In the genomic region with DNA sequence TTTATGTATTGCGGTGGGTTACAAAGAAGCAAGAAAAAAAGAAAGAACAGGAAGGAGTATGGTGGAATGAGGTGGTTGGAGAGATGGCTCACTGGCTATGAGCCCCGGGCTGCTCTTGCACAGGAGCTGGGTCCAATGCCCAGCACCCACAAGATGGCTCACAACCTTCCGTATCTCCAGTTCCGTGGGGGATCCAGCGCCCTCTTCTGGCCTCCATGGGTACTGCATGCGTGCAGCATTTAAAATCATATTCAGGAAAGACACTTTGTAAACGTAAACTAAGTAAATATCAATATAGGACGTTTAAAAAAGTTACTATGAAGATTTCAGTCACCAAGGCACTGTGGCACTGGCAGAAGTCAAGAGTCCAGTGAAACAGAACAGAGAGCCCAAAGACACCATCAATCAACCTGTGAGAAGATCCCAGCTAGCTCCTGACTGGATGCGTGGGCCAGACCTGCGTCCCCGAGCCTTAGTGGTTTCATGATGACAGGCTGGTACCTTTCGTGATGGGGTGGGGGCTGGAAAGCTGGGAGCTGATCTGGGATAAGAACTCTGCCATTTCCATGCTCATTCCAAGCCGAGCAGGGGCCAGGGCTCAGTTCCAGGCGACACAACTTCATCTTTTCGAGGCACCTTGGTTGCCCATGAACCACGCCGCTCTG, we compare ENCODE assay signal across 8 mouse cellular contexts. TPM values are rescaled to one million over a fixed set of nuclear protein-coding genes. Genes with fewer than 3 reads are reported as not detected.
DNase-seq lines count a peak whose midpoint lies in the region; ATAC-seq and TF ChIP-seq lines count a peak whose summit lies in the region.

No protein-coding gene starts in this region.

- H3K4me1 ChIP-seq in CH12.LX (ENCODE audit: control insufficient read depth in 1 of 2, insufficient read depth in 2 of 2) = peaks cover 4 to 22% of the 10 kb centered on the region in 2 experiments; a peak in 2 of 4 replicates
- peaks cover 16% of the 10 kb centered on the region for H3K4me1 ChIP-seq in heart, embryonic 16.5 days (ENCODE audit: control insufficient read depth, insufficient read depth, low read length)
- peaks cover 23% of the 10 kb centered on the region for H3K4me1 ChIP-seq in limb, embryonic 12.5 days (replicated peaks)
- peaks cover 27% of the 10 kb centered on the region for H3K4me1 ChIP-seq in midbrain, embryonic 13.5 days (replicated peaks)

- peak; percentile 53 for DNase-seq in 3134 (ENCODE audit: extremely low read depth, insufficient read length, low spot score)
- DNase-seq in CH12.LX (ENCODE audit: extremely low read depth) = peak; percentile 72
- DNase-seq in cerebellum, postnatal 25 days = peak; percentile 51 to 72
- DNase-seq in testis, postnatal 10 days (ENCODE audit: low spot score) = peak; percentile 84
- DNase-seq in ovary, postnatal 14 days (ENCODE audit: low spot score) = no peak

- no peak for TF ChIP-seq EP300 in CH12.LX (IDR thresholded peaks at IDR 0.05; ENCODE audit: low read length)

- dilution Hi-C loops in CH12.LX (cut with MboI; ENCODE audit: extremely low pct_ligation_motif_present, extremely low pct_unique_long_range_greater_than_20kb, low sequenced_read_pairs) = no loop called here

- no peaks in the 10 kb centered on the region for H3K27me3 ChIP-seq in CH12.LX (replicated peaks)
- no peaks in the 10 kb centered on the region for H3K27me3 ChIP-seq in heart, embryonic 16.5 days (ENCODE audit: control insufficient read depth, insufficient read depth, low read length)
- H3K27me3 ChIP-seq in limb, embryonic 12.5 days = no peaks in the 10 kb centered on the region
- no peaks in the 10 kb centered on the region for H3K27me3 ChIP-seq in midbrain, embryonic 13.5 days

- in situ Hi-C loops in CH12.LX (cut with MboI; ENCODE audit: low pct_ligation_motif_present, low pct_unique_long_range_greater_than_20kb, low sequenced_read_pairs) = no loop called here

- no peak for TF ChIP-seq POLR2A in CH12.LX (IDR thresholded peaks at IDR 0.05; ENCODE audit: low read depth, low read length)

- peak overlapping the region; percentile 88 to 99 (median 96) for H3K4me3 ChIP-seq in CH12.LX (replicated peaks in 1 of 3; ENCODE audit: low read depth in 2 of 3, low read length in 2 of 3, poor library complexity in 1 of 3)
- peak overlapping the region; percentile 96 for H3K4me3 ChIP-seq in heart, embryonic 16.5 days (ENCODE audit: low read length)
- peak overlapping the region; percentile 73 for H3K4me3 ChIP-seq in limb, embryonic 12.5 days (replicated peaks)
- peak overlapping the region; percentile 82 for H3K4me3 ChIP-seq in midbrain, embryonic 13.5 days (replicated peaks)

- peaks cover 1% of the 10 kb centered on the region for H3K79me2 ChIP-seq in CH12.LX (replicated peaks; ENCODE audit: control insufficient read depth, extremely low read depth, insufficient read depth, poor library complexity, severe bottlenecking)

- H3K27ac ChIP-seq in CH12.LX (ENCODE audit: insufficient read depth, low read depth) = peak overlapping the region; percentile 83
- H3K27ac ChIP-seq in heart, embryonic 16.5 days (ENCODE audit: low read length) = peak overlapping the region; percentile 86
- peak overlapping the region; percentile 45; the same call in 1 of the 2 replicates for H3K27ac ChIP-seq in limb, embryonic 12.5 days
- peak overlapping the region; percentile 48 for H3K27ac ChIP-seq in midbrain, embryonic 13.5 days

- H3K9ac ChIP-seq in CH12.LX (ENCODE audit: insufficient read depth, low read depth) = peak overlapping the region; percentile 80
- peak overlapping the region; percentile 95 for H3K9ac ChIP-seq in heart, embryonic 16.5 days (ENCODE audit: low read length)
- H3K9ac ChIP-seq in limb, embryonic 12.5 days (replicated peaks) = peak overlapping the region; percentile 65
- H3K9ac ChIP-seq in midbrain, embryonic 13.5 days (replicated peaks) = peak overlapping the region; percentile 81

- TF ChIP-seq CTCF in CH12.LX (conservative IDR thresholded peaks at IDR 0.05 in 1 of 2, IDR thresholded peaks at IDR 0.05 in 1 of 2; ENCODE audit: low read depth in 2 of 2, low read length in 2 of 2) = peak; percentile 80 to 99

- H3K9me3 ChIP-seq in CH12.LX (replicated peaks; ENCODE audit: low read length) = no peaks in the 10 kb centered on the region
- no peaks in the 10 kb centered on the region for H3K9me3 ChIP-seq in heart, embryonic 16.5 days (replicated peaks; ENCODE audit: control insufficient read depth, low read length)
- H3K9me3 ChIP-seq in limb, embryonic 12.5 days = no peaks in the 10 kb centered on the region
- no peaks in the 10 kb centered on the region for H3K9me3 ChIP-seq in midbrain, embryonic 13.5 days

- H3K36me3 ChIP-seq in CH12.LX (replicated peaks in 1 of 2; ENCODE audit: control insufficient read depth in 1 of 2, insufficient read depth in 1 of 2, low read length in 1 of 2) = peaks cover 14 to 21% of the 10 kb centered on the region in 2 experiments
- H3K36me3 ChIP-seq in heart, embryonic 16.5 days (ENCODE audit: control insufficient read depth, insufficient read depth) = peaks cover 9% of the 10 kb centered on the region; the same call in 1 of the 2 replicates
- H3K36me3 ChIP-seq in limb, embryonic 12.5 days = 0 out of 2 replicates have a peak, but pooled peaks cover 4% of the 10 kb centered on the region
- H3K36me3 ChIP-seq in midbrain, embryonic 13.5 days = peaks cover 5% of the 10 kb centered on the region

- WGBS in heart, embryonic 16.5 days = 24% methylated on average over 17 of the region's 17 CpGs
- WGBS in limb, embryonic 12.5 days = 30% methylated on average over 17 of the region's 17 CpGs
- WGBS in midbrain, embryonic 13.5 days = 27% methylated on average over 17 of the region's 17 CpGs

- peak; percentile 14 for TF ChIP-seq RAD21 in CH12.LX (IDR thresholded peaks at IDR 0.05; ENCODE audit: low read depth, low read length)

- H3K4me2 ChIP-seq in CH12.LX (ENCODE audit: insufficient read depth, low read depth, poor library complexity, severe bottlenecking) = peak overlapping the region; percentile 52
- peak overlapping the region; percentile 97 for H3K4me2 ChIP-seq in heart, embryonic 16.5 days (ENCODE audit: low read depth, low read length)
- peak overlapping the region; percentile 95 for H3K4me2 ChIP-seq in limb, embryonic 12.5 days
- peak overlapping the region; percentile 76 for H3K4me2 ChIP-seq in midbrain, embryonic 13.5 days (replicated peaks)

- no peak for ATAC-seq in heart, embryonic 16.5 days (replicated peaks; ENCODE audit: extremely low read depth, insufficient read depth, low FRiP score)
- ATAC-seq in limb, embryonic 12.5 days (ENCODE audit: insufficient number of reproducible peaks, insufficient read depth, low FRiP score, low TSS enrichment, low read depth) = no peak; the same call in 1 of the 2 replicates
- ATAC-seq in midbrain, embryonic 13.5 days = peak; percentile 32; the same call in 1 of the 2 replicates

TF ChIP-seq in CH12.LX, 34 proteins besides CTCF, POLR2A, EP300 and RAD21 (continues in another document):
- TF ChIP-seq ZMIZ1 (IDR thresholded peaks at IDR 0.05; ENCODE audit: low read depth, low read length) (no peak), RCOR1 (conservative IDR thresholded peaks at IDR 0.05; ENCODE audit: low read depth, low read length) (no peak), E2F4 (IDR thresholded peaks at IDR 0.05; ENCODE audit: insufficient replicate concordance, low read depth, low read length) (no peak), POLR2AphosphoS2 (IDR thresholded peaks at IDR 0.05; ENCODE audit: low read depth, low read length) (no peak), TCF12 (IDR thresholded peaks at IDR 0.05; ENCODE audit: low read depth, low read length) (no peak), KAT2A (IDR thresholded peaks at IDR 0.05; ENCODE audit: insufficient replicate concordance, low read length) (no peak), ZNF384 (IDR thresholded peaks at IDR 0.05; ENCODE audit: low read depth, low read length) (no peak), ZC3H11A (IDR thresholded peaks at IDR 0.05; ENCODE audit: low read depth, low read length) (no peak), MYC (IDR thresholded peaks at IDR 0.05; ENCODE audit: low read depth, low read length) (0 out of 2 replicates have a peak, but pooled peaks have one; percentile 10), PAX5 (IDR thresholded peaks at IDR 0.05; ENCODE audit: low read length) (no peak), CHD2 (IDR thresholded peaks at IDR 0.05; ENCODE audit: low read length) (no peak), NRF1 (IDR thresholded peaks at IDR 0.05; ENCODE audit: low read depth, low read length) (no peak), JUN (IDR thresholded peaks at IDR 0.05; ENCODE audit: insufficient read depth, low read depth, low read length) (no peak), SMC3 (IDR thresholded peaks at IDR 0.05; ENCODE audit: low read depth, low read length) (peak; percentile 40), TBP (conservative IDR thresholded peaks at IDR 0.05; ENCODE audit: low read depth, low read length) (no peak), USF1 (IDR thresholded peaks at IDR 0.05; ENCODE audit: low read depth, low read length) (no peak), ELF1 (IDR thresholded peaks at IDR 0.05; ENCODE audit: low read depth, low read length) (peak; percentile 71), MAFK (IDR thresholded peaks at IDR 0.05; ENCODE audit: insufficient replicate concordance, low read length) (no peak)

RNA-seq across cellular contexts. Expression of a gene that starts 0.9 kb away (rescaled TPM):
- total RNA-seq in CH12.LX (2012; rRNA removed) = 24.9 and 25.5 TPM in 2 replicates
- total RNA-seq in CH12.LX (2014; rRNA removed) = 19.3 and 20.0 TPM in 2 replicates
- polyA plus RNA-seq in CH12.LX (2012; ENCODE audit: insufficient read length, low read depth) = 19.6 and 24.0 TPM in 2 replicates
- 21.3 and 24.2 TPM in 2 replicates for polyA plus RNA-seq in heart, embryonic 16.5 days (2015; fragmentation: Nextera tagmentation; extraction: Ambion mirVana)
- polyA plus RNA-seq in limb, embryonic 12.5 days (2016; fragmentation: Nextera tagmentation; extraction: Ambion mirVana) = 13.9 and 18.5 TPM in 2 replicates
- 25.4 and 30.6 TPM in 2 replicates for polyA plus RNA-seq in midbrain, embryonic 13.5 days (2015; fragmentation: Nextera tagmentation; extraction: Ambion mirVana)

RNA-seq across cellular contexts. Expression of a gene that starts 4.7 kb away (rescaled TPM):
- 63.2 and 78.0 TPM in 2 replicates for total RNA-seq in CH12.LX (2012; rRNA removed)
- 33.5 and 37.2 TPM in 2 replicates for total RNA-seq in CH12.LX (2014; rRNA removed)
- polyA plus RNA-seq in CH12.LX (2012; ENCODE audit: insufficient read length, low read depth) = 130 and 166 TPM in 2 replicates
- polyA plus RNA-seq in heart, embryonic 16.5 days (2015; fragmentation: Nextera tagmentation; extraction: Ambion mirVana) = 72.6 and 78.1 TPM in 2 replicates
- polyA plus RNA-seq in limb, embryonic 12.5 days (2016; fragmentation: Nextera tagmentation; extraction: Ambion mirVana) = 117 and 127 TPM in 2 replicates
- 82.3 and 85.8 TPM in 2 replicates for polyA plus RNA-seq in midbrain, embryonic 13.5 days (2015; fragmentation: Nextera tagmentation; extraction: Ambion mirVana)

RNA-seq across cellular contexts. Expression of a gene that starts 15.6 kb away (rescaled TPM):
- 0.63 and 0.98 TPM in 2 replicates for total RNA-seq in CH12.LX (2012; rRNA removed)
- total RNA-seq in CH12.LX (2014; rRNA removed) = 0.41 and 0.44 TPM in 2 replicates
- polyA plus RNA-seq in CH12.LX (2012; ENCODE audit: insufficient read length, low read depth) = 1.1 and 1.4 TPM in 2 replicates
- 3.8 and 7.2 TPM in 2 replicates for polyA plus RNA-seq in heart, embryonic 16.5 days (2015; fragmentation: Nextera tagmentation; extraction: Ambion mirVana)
- polyA plus RNA-seq in limb, embryonic 12.5 days (2016; fragmentation: Nextera tagmentation; extraction: Ambion mirVana) = 0.66 and 1.5 TPM in 2 replicates
- polyA plus RNA-seq in midbrain, embryonic 13.5 days (2015; fragmentation: Nextera tagmentation; extraction: Ambion mirVana) = 4.7 and 4.9 TPM in 2 replicates
